Mouse (Mus musculus) liver, adult 2 months (tissue): ENCODE data around the gene Fmo2. TPM values are rescaled to one million over a fixed set of nuclear protein-coding genes. Genes with fewer than 3 reads are reported as not detected.

ENCODE experiments used
- DNase-seq: peaks from one replicate; pipeline ENCODE4 v3.0.0-alpha.2; 2011; ENCODE audit warnings: low read depth, low spot score; ENCODE audit errors: extremely low read depth
- H3K27ac ChIP-seq: fragments of 200-500 bp; replicated peaks from 2 replicates; pipeline ENCODE4 v1.5.1; 2012; ENCODE audit warnings: low read depth, mild to moderate bottlenecking, control low read depth, inconsistent platforms, low read length; ENCODE audit not compliant: insufficient read depth
- H3K27me3 ChIP-seq: fragments of 200-500 bp; 2 replicates; pipeline ENCODE4 v1.6.1; 2012; ENCODE audit warnings: mild to moderate bottlenecking, moderate library complexity, low read length, inconsistent platforms; ENCODE audit not compliant: control insufficient read depth, insufficient read depth
- H3K36me3 ChIP-seq: fragments of 200-500 bp; 2 replicates; pipeline ENCODE4 v1.6.1; 2012; ENCODE audit warnings: low read length, inconsistent platforms; ENCODE audit not compliant: control insufficient read depth, insufficient read depth
- H3K4me1 ChIP-seq: fragments of 200-500 bp; 2 replicates; pipeline ENCODE4 v1.6.1; 2011; ENCODE audit warnings: low read length; ENCODE audit not compliant: control insufficient read depth, insufficient read depth
- H3K4me3 ChIP-seq: fragments of 200-500 bp; 2 replicates; pipeline ENCODE4 v1.5.1; 2011; ENCODE audit warnings: low read depth, mild to moderate bottlenecking, control low read depth, low read length, moderate library complexity; ENCODE audit not compliant: insufficient read depth
- H3K79me2 ChIP-seq: fragments of 200-500 bp; 2 replicates; pipeline ENCODE4 v1.6.1; 2012; ENCODE audit warnings: inconsistent platforms, mild to moderate bottlenecking, low read length, moderate library complexity; ENCODE audit not compliant: control insufficient read depth, insufficient read depth
- H3K9ac ChIP-seq: fragments of 200-500 bp; 2 replicates; pipeline ENCODE4 v1.6.1; 2012; ENCODE audit warnings: low read depth, mild to moderate bottlenecking, control low read depth, inconsistent platforms, low read length
- CTCF ChIP-seq: fragments of 200-500 bp; IDR thresholded peaks from 2 replicates; pipeline ENCODE4 v1.5.1; 2011; ENCODE audit warnings: low read depth, low read length, control low read depth
- POLR2A ChIP-seq: fragments of 200-500 bp; IDR thresholded peaks from 2 replicates; pipeline ENCODE4 v1.6.1; 2011; ENCODE audit warnings: low read length, control low read depth; ENCODE audit not compliant: insufficient read depth; ENCODE audit errors: extremely low read depth
- WGBS: fragments of 180-500 bp; shearing (Covaris S2); methylation state at CpG from one replicate; pipeline ENCODE4 v1.1.7; 2018; 5-methylcytosine and 5-hydroxymethylcytosine counted together
- polyA plus RNA-seq: library from polyadenylated mRNA; depleted of rRNA; stranded (reverse); fragments of >200 nt; gene quantifications from 2 replicates; pipeline ENCODE4 v1.2.3, GENCODE M21; 2012
- total RNA-seq: library from RNA; depleted of rRNA; stranded (reverse); fragments of >200 nt; gene quantifications from 2 replicates; pipeline ENCODE4 v1.2.3, GENCODE M21; 2014

Gene Fmo2
- total and polyA plus RNA-seq, 2 experiments, result 7.8 to 52.6 TPM

DNA sequence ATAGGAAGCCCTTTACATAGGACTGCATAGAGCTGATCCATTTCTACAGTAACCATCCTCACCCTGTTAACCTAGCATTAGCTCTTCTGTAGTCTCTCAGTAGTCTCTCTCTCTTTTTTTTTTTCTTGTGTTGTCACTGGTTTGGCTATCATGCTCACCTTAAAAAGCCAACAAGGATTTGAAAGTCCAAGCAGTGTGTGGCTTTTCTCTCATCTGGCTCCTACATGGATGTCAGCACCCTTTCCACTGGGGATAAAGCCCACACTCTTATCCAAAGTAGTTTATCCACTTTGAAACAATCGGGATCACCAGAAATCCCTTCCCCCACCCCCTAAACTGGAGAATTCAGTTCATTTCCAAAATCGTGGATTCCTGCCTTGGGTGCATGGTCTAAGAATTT is 32.1 kb upstream of the Fmo2 start:
- Histone ChIP-seq H3K27ac (no peak overlapping the region), H3K36me3 (no peaks in the 10 kb centered on the region), H3K79me2 (no peaks in the 10 kb centered on the region), H3K27me3 (no peaks in the 10 kb centered on the region), H3K4me3 (no peak overlapping the region), H3K9ac (no peak overlapping the region), H3K4me1 (peaks cover 2% of the 10 kb centered on the region; the same call in 1 of the 2 replicates)
- no peak for DNase-seq
- TF ChIP-seq POLR2A (no peak), CTCF (no peak)
- WGBS, result 63% methylated on average over 2 of the region's 2 CpGs

DNA sequence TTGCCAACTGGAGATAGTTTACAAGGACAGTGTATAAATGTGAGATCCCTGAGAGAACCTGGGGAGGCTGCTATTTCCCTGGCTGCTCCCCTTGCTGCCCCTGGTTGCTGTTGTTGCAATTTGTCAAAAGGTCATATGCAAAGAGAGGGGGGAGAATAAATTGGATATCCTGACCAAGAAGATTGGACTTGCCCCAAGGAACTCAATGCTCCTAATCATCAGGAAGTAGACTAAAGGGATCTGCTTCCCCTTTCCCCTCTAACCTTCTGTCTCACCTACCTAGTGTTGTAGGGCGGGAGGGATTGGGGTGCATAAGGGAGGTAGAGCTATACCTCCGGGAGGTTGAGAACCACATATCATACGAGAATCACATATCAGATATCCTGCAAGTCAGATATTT is 30.6 kb upstream of the Fmo2 start:
- H3K4me1 ChIP-seq, result peaks cover 2% of the 10 kb centered on the region; the same call in 1 of the 2 replicates
- H3K9ac ChIP-seq, result no peak overlapping the region
- H3K79me2 ChIP-seq, result no peaks in the 10 kb centered on the region
- TF ChIP-seq POLR2A (no peak), CTCF (no peak)
- no peaks in the 10 kb centered on the region for H3K27me3 ChIP-seq
- no peak overlapping the region for H3K4me3 ChIP-seq
- no peaks in the 10 kb centered on the region for H3K36me3 ChIP-seq
- DNase-seq, result no peak
- 83% methylated on average over 3 of the region's 3 CpGs for WGBS
- no peak overlapping the region for H3K27ac ChIP-seq

DNA sequence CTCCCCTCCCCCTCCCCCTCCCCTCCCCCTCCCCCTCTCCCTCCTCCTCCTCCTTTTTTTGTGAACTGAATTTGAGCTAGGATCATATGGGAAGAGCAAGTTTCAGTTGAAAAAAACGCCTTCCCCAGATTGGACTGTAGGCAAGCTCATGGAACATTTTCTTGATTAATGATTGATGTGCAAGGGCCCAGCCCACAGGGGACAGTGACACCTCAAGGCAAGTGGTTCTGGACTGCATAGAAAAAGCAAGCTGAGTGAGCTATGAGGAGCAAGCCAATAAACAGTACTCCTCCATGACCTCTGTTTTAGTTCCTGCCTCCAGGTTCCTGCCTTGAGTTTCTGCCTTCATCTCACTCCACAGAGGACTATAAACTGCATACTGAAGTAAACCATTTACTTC is 26.6 kb upstream of the Fmo2 start:
- WGBS, result 43% methylated on average over 1 of the region's 1 CpGs
- H3K36me3 ChIP-seq, result no peaks in the 10 kb centered on the region
- H3K27me3 ChIP-seq, result no peaks in the 10 kb centered on the region
- no peak for TF ChIP-seq CTCF
- TF ChIP-seq POLR2A, result no peak
- H3K79me2 ChIP-seq, result no peaks in the 10 kb centered on the region
- H3K4me3 ChIP-seq, result no peak overlapping the region
- DNase-seq, result peak; percentile 52
- H3K27ac ChIP-seq, result no peak overlapping the region
- no peak overlapping the region for H3K9ac ChIP-seq
- H3K4me1 ChIP-seq, result no peaks in the 10 kb centered on the region

DNA sequence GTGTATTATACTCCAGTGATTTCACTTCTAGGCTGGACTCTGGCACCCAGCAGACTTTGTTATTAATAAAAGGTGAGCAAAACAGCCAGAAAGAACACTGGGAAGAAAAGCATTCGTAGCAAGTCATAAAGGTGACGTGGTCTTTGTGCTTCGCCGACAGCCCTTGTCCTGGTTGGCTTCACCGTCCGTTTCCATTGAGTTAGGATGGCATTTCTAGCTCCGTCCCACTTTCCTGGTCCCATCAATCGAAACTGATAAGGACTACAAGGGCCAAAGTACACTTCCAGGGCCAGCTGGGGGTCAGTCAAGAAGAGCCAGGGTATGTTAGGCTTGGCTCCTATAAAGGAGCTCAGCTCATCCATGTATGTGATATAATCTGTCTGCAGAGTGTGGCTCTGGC is 18.1 kb upstream of the Fmo2 start:
- no peaks in the 10 kb centered on the region for H3K36me3 ChIP-seq
- no peaks in the 10 kb centered on the region for H3K27me3 ChIP-seq
- no peaks in the 10 kb centered on the region for H3K79me2 ChIP-seq
- H3K4me1 ChIP-seq, result 0 out of 2 replicates have a peak, but pooled peaks cover 2% of the 10 kb centered on the region
- peak; percentile 70 for DNase-seq
- 22% methylated on average over 8 of the region's 8 CpGs for whole genome bisulfite sequencing
- no peak overlapping the region for H3K27ac ChIP-seq
- H3K4me3 ChIP-seq, result no peak overlapping the region
- no peak overlapping the region for H3K9ac ChIP-seq
- TF ChIP-seq POLR2A (no peak), CTCF (no peak)

DNA sequence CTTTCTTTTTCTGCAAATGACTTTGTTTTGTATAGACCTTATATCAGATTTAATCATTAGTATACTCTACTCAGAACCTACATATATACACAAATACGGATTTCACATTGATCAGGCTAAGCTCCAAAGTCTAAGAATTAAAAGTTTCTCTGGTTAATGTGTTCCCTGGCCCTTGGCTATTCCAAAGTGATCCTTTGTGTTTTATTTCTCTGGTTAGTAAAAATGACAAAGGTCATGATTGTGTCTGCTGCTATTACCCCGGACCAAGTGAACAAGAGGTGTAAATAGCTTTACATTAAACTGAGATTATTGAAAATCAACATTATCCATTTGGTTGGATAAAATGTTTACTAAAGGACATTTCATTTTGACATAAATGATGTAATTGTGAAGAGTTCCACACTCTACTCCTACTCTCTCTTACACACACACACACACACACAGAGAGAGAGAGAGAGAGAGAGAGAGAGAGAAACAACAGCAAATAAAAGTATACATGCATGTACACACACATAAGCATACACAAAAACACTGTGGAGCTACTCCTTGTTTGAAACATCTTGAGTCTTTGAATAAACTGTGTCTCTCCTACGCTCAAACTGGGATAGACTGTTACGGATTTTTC is 16.5 kb upstream of the Fmo2 start:
- Histone ChIP-seq H3K27me3 (no peaks in the 10 kb centered on the region), H3K36me3 (no peaks in the 10 kb centered on the region), H3K4me3 (no peak overlapping the region), H3K79me2 (no peaks in the 10 kb centered on the region), H3K27ac (no peak overlapping the region), H3K9ac (no peak overlapping the region), H3K4me1 (0 out of 2 replicates have a peak, but pooled peaks cover 2% of the 10 kb centered on the region)
- TF ChIP-seq CTCF, result no peak
- TF ChIP-seq POLR2A, result no peak
- peak; percentile 35 for DNase-seq
- 60% methylated on average over 4 of the region's 4 CpGs for WGBS

DNA sequence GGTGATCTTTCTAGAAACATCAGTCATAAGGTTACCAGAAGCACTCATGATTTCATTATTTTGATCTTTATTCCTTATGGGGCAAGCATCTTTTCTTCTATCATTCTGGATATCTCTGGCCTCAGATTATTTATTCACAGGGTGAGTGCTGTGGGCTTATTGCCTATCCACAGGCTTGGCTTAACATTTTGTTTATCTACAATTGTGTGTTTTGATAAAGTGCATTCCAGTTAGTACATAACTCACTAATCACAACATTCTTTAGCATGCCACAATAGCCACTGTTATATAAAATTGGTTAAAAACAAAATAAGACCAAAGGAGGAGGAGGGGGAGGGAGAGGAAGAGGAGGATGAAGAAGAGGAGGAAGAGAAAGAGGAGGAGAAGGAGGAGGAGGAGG is 13.6 kb upstream of the Fmo2 start:
- no peak for DNase-seq
- Histone ChIP-seq H3K4me1 (0 out of 2 replicates have a peak, but pooled peaks cover 2% of the 10 kb centered on the region), H3K27me3 (no peaks in the 10 kb centered on the region), H3K79me2 (no peaks in the 10 kb centered on the region), H3K9ac (no peak overlapping the region), H3K27ac (no peak overlapping the region), H3K4me3 (no peak overlapping the region), H3K36me3 (no peaks in the 10 kb centered on the region)
- TF ChIP-seq POLR2A (no peak), CTCF (no peak)
